Mouse (Mus musculus): Measurements from ENCODE around the gene Tcf15.

The Tcf15 gene

DNA sequence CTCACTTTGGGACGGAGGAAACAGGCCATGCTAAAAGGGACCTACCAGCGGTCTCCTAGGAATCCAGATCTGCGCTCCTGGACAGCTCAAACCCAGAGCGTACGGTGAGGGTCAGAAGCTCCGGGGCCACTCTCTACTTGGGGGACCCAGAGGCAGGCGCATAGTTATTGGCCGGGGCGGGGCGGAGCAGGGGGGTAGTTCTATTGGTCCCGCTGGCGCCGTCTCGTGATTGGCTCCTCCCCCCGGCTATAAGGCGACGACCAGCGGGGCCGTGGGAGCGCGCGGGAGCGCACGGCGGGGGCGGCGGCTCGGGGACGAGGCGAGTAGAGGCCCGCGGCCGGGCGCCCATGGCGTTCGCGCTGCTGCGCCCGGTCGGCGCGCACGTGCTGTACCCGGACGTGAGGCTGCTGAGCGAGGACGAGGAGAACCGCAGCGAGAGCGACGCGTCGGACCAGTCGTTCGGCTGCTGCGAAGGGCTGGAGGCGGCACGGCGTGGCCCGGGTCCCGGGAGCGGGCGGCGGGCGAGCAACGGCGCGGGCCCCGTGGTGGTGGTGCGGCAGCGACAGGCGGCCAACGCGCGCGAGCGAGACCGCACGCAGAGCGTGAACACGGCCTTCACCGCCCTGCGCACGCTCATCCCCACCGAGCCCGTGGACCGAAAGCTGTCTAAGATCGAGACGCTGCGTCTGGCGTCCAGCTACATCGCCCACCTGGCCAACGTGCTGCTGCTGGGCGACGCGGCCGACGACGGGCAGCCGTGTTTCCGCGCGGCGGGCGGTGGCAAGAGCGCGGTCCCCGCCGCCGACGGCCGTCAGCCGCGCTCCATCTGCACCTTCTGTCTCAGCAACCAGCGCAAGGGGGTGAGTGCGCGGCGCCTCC is at the start of gene Tcf15:
Gene Tcf15 (plus strand): TSS at position 283 of the 879 bp plus-strand sequence.
- DNase-seq (ENCODE audit: low spot score): peak; percentile 9

DNA sequence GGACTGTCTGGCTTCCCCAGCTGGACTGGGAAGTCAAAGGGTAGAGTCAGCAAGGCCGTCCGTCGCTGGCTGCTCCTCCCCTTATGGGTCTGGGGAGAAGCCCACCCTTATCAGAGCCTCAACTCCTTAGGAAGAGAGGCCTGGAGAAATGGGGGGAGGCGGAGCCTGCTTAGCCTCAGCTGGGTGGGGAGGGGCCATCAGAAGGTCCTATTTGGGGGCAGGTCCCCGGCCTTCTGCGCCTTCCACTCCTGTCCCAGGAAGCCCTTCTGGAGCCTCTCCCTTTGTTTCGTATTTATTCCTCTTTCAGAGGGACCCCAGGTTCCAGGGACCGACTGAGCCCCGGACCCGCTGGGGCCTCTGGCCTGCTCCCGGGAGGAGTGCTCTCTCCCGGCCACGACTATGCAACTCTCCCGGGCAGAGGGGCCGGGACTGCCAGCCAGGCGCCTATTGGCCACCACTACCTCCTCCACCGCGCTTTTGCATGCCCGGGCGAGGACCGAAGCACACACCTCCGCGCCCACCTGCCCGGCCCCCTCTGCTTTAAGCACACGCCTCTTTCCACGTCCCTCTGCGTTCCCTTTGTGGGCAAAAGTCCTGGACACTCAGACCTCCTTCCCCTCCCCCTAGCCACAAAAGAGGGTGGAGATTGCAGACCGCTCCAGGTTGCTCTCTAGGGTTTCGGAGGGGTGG is 48.4 kb upstream of the Tcf15 start:
- DNase-seq (ENCODE audit: low spot score): no peak

DNA sequence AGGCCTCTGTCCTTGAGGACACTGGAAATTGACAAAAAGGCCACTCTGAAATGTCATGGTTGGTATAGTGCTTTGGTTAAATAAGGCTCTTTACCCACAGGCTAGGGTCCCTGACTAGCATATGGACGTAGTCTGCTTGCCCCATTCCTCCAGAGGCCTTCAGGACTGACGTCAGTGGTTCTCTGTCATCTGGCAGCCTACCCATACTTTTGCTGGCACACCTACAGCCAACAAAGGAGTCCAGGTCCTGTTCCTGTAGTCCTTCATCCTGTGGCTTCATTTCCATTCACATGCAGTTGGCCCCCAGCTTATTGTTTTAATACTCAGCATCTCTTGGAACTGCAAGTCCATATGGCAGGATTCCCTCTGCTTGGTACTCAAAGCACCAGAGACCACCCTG is 46.4 kb upstream of the Tcf15 start:
- no peak for DNase-seq (ENCODE audit: low spot score)

GRCm38 (mm10) chr2:152097916-152098315 is 45.4 kb upstream of the Tcf15 start:
- DNase-seq (ENCODE audit: low spot score): no peak

DNA sequence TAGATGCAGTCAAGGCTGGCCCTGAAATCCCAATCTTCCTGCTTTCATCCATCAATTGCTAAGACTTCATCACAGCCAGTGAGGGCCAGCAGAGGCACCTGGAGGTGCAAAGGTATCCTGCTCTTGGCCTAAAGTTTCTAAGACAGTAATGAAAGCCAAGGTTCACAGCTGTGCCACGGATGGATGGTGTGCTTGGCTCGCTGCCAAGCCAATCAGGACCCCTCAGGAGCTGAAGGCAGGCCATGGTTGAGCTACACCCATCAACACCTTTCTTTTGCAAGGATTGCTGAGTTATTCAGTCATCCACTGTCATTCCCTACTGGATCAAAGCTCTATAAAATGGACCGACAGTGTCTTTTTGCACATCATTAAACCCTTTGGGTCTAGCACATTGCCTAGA is 43.8 kb upstream of the Tcf15 start:
- no peak for DNase-seq (ENCODE audit: low spot score)

GRCm38 (mm10) chr2:152101761-152102160 is 41.6 kb upstream of the Tcf15 start:
- no peak for DNase-seq (ENCODE audit: low spot score)

DNA sequence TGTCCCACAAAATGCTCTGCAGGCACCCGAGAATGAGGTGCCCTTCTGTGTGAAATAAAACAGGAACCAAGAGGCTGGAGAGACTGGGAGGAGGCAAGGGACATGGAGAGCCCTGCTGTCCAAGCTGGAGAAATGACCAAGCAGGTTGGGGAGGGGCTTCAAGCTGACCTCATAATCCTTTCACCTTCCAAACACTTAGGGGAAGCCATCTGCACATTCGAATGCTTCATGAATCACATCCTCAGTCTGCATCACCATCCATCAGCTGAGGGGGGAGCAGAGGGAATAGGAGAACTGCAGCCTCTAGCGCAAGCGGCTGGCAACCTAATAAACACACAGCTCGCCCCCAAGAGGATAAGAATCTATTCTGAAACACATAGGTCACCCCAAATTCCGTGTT is 41.0 kb upstream of the Tcf15 start:
- no peak for DNase-seq (ENCODE audit: low spot score)

- DNase-seq (ENCODE audit: low spot score): no peak
Observed at GRCm38 (mm10) chr2:152104711-152105317, 38.5 kb upstream of the Tcf15 start.

DNA sequence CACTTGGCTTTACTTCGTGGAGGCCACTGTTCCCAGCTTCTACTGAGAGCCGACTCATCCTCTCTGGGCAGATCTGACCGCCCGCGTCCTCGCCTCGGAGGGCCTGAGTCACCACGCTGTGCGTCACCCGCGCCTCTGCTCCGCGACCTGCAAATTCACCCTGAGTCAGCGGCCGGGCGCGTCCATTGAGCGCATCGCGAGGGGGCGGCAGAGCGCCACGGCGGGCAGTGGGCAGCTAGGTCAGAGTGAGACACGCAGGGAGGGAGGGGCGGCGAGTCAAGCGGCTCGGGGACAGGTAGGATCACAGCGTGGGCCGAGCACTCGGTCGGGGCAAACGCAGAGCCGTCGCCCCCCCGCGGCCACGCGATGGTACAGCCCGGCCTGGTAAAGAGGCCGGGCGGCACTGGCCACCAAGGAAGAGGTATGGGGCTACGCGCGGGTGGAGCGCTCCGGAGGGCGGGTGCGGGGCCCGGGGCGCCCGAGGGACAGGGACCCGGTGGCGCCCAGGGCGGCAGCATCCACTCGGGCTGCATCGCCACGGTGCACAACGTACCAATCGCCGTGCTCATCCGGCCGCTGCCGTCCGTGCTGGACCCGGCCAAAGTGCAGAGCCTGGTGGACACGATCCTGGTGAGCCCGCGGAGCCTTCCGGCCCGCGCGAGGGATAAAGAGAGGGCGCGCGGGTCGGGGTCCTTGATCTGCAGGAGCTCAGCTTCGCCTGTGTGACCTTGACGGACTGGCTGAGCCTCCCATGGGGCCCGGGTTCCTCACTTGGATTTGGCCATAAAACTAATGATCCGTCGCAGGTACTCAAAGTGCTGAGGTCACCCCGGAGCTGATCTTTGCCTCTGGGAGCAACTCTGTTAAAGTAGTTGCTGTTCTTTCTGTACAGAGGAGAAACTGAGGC is 37.8 kb upstream of the Tcf15 start, which contains the start of gene Srxn1:
Gene Srxn1 (plus strand): TSS at position 199 of the 907 bp plus-strand sequence.
- DNase-seq (ENCODE audit: low spot score): peak; percentile 67

DNA sequence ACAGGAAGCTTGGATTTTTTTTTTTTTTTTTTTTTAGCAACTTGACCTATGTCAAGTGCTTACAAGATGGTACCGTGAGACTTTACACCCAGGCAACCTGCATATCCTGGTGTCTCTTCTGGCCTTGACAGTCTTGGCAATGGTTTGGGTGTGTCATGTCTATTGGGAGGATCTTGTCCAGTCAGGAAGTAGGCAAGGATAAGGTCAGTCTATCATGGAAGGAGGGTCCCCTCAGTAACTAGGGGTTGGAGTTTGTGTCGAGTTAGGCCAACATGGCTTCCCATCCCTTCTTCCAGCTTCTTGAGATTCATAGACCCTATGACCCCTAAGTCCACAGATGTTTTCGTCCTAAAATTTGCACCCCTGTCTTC is 37.2 kb upstream of the Tcf15 start:
- no peak for DNase-seq (ENCODE audit: low spot score)

GRCm38 (mm10) chr2:152106597-152106996 is 36.8 kb upstream of the Tcf15 start:
- DNase-seq (ENCODE audit: low spot score): no peak

GRCm38 (mm10) chr2:152108702-152109101 is 34.7 kb upstream of the Tcf15 start:
- DNase-seq (ENCODE audit: low spot score): no peak

GRCm38 (mm10) chr2:152109386-152109785 is 34.0 kb upstream of the Tcf15 start:
- DNase-seq (ENCODE audit: low spot score): no peak

- no peak for DNase-seq (ENCODE audit: low spot score)
Observed at GRCm38 (mm10) chr2:152111311-152111710, 32.0 kb upstream of the Tcf15 start.

- DNase-seq (ENCODE audit: low spot score): peak; percentile 95
Observed at GRCm38 (mm10) chr2:152111920-152112319, 31.4 kb upstream of the Tcf15 start.

DNA sequence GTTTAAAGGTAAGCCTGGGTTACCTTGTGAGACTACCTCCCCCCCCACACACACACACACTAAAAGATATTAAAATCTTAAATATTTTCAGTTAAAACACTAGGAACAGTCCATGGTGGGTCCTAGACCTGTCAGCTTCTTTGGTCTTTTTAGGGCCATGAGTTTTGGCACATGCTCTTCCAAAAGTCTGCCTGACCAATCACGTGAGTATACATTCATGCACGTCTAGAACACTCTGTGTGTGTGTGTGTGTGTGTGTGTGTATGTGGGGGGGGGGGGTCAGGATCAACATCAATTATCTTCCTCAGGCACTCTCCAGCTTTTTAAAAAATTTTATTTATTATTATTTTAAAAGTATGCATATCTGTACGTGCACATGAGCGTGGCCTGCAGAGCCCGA is 30.9 kb upstream of the Tcf15 start:
- DNase-seq (ENCODE audit: low spot score): no peak

- DNase-seq (ENCODE audit: low spot score): no peak
Observed at GRCm38 (mm10) chr2:152112970-152113369, 30.4 kb upstream of the Tcf15 start.

GRCm38 (mm10) chr2:152114057-152114975 is 29.0 kb upstream of the Tcf15 start:
- no peak for DNase-seq (ENCODE audit: low spot score)

DNA sequence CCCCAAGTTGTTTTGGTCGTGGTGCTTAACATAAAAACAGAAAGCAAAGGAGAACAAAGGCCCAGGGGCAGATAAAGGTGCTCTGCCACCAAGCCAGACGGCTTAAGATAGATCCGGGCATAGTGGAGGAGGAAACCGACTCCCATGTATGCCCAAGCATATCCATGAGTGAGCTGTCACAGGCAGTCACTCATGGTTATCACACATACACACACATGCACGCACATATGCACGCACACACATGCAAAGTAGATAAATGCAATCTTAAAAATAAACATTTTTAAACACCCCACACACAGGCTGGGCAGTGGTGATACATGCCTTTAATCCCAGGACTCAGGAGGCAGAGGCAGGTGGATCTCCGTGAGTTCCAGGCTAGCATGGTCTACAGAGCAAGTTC is 25.7 kb upstream of the Tcf15 start:
- no peak for DNase-seq (ENCODE audit: low spot score)

DNA sequence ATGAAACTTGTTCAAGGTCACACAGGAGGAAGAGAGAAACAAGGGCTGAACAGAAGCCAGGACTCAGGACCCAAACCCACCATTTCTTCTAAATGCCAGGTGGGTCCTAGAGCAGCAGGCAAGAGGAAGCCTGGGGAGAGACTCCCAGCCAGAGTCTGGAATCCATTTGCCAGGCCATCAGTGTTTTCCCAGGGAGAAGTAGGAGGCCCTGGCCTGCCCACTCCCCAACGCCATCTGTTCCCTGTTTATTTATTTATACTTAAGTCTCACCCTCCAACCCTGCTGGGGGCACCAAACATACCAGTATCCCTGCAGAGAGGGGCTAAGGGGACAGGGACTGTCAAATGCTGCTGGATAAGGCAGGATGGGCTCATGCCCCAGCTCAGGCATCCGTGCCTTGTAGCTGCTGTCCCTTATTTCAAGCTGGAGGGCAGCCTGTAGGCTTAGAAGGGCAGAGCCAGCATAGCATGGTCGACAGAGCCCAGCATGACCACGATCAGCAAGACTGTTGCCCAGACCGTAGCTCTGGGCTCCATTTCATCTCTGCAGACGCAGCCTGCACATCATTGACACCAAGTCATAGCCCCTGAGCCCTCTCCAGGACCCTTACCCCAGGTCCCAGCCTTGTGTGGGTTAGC is 24.0 kb upstream of the Tcf15 start:
- DNase-seq (ENCODE audit: low spot score): no peak
